Mouse (Mus musculus) stomach, postnatal 0 days (tissue): ENCODE results near the gene Gtf2i. TPM values are rescaled to one million over a fixed set of nuclear protein-coding genes. Genes with fewer than 3 reads are reported as not detected.

ENCODE experiments used
- ATAC-seq: fragments of 200-750 bp; cut with Nextera tagmentation; 2 replicates; pipeline ENCODE4 v1.8.0; 2017; ENCODE audit not compliant: low FRiP score, low TSS enrichment
- DNase-seq: peaks from one replicate; pipeline ENCODE4 v3.0.0-alpha.2; 2016; ENCODE audit warnings: low spot score
- H3K27ac ChIP-seq: fragments of 300-500 bp; sonication (generic); replicated peaks from 2 replicates; pipeline ENCODE4 v1.5.1; 2014; ENCODE audit warnings: mild to moderate bottlenecking, control low read depth
- H3K27me3 ChIP-seq: fragments of 300-500 bp; sonication (generic); 2 replicates; pipeline ENCODE4 v1.6.1; 2014; ENCODE audit warnings: low read length; ENCODE audit not compliant: control insufficient read depth, insufficient read depth
- H3K36me3 ChIP-seq: fragments of 300-500 bp; sonication (generic); 2 replicates; pipeline ENCODE4 v1.6.1; 2014; ENCODE audit warnings: low read length, mixed read lengths; ENCODE audit not compliant: control insufficient read depth, insufficient read depth
- H3K4me1 ChIP-seq: fragments of 300-500 bp; sonication (generic); replicated peaks from 2 replicates; pipeline ENCODE4 v1.6.1; 2014; ENCODE audit warnings: antibody characterized with exemption; ENCODE audit not compliant: control insufficient read depth, insufficient read depth
- H3K4me2 ChIP-seq: fragments of 300-500 bp; sonication (generic); replicated peaks from 2 replicates; pipeline ENCODE4 v1.6.1; 2014; ENCODE audit warnings: low read depth, mild to moderate bottlenecking, control low read depth, moderate library complexity
- H3K4me3 ChIP-seq: fragments of 300-500 bp; sonication (generic); 2 replicates; pipeline ENCODE4 v1.5.1; 2014; ENCODE audit warnings: low read depth, low read length, control low read depth
- H3K9ac ChIP-seq: fragments of 300-500 bp; sonication (generic); 2 replicates; pipeline ENCODE4 v1.6.1; 2014; ENCODE audit warnings: mild to moderate bottlenecking, low read length, control low read depth, mixed read lengths
- H3K9me3 ChIP-seq: fragments of 300-500 bp; sonication (generic); 2 replicates; pipeline ENCODE4 v1.6.1; 2016; ENCODE audit warnings: low read length; ENCODE audit not compliant: control insufficient read depth
- CTCF ChIP-seq: IDR thresholded peaks from 2 replicates; pipeline ENCODE4 v1.5.1; 2016; ENCODE audit warnings: antibody characterized with exemption, low read depth, mild to moderate bottlenecking, moderate library complexity
- EP300 ChIP-seq: optimal IDR thresholded peaks from 2 replicates; pipeline ENCODE3; 2016; ENCODE audit warnings: antibody characterized with exemption
- WGBS: fragments of 180-500 bp; shearing (Covaris S2); extraction: QIAGEN DNeasy Blood & Tissue Kit; methylation state at CpG from one replicate; pipeline ENCODE4 v1.1.7; 2014; 5-methylcytosine and 5-hydroxymethylcytosine counted together
- polyA plus RNA-seq: library from polyadenylated mRNA; unstranded; fragments of >200 nt; fragmentation: Nextera tagmentation; extraction: Ambion mirVana; gene quantifications from 2 replicates; pipeline ENCODE4 v1.2.1, GENCODE M21; 2015

Gene Gtf2i
- polyA plus RNA-seq, 1 experiment from 2014 or later, result 63.0 TPM

GRCm38 (mm10) chr5:134266404-134266803 lies 48.2 kb downstream of the Gtf2i start:
- no peak overlapping the region for H3K27ac ChIP-seq
- DNase-seq (no peak), ATAC-seq (0 out of 2 replicates have a peak, but pooled peaks have one; percentile 24)
- no peaks in the 10 kb centered on the region for H3K4me1 ChIP-seq
- H3K4me2 ChIP-seq, result no peak overlapping the region
- peaks cover 44% of the 10 kb centered on the region for H3K36me3 ChIP-seq
- H3K4me3 ChIP-seq, result no peak overlapping the region
- WGBS, result 82% methylated on average over 18 of the region's 18 CpGs
- H3K9ac ChIP-seq, result no peak overlapping the region
- TF ChIP-seq EP300, result no peak
- TF ChIP-seq CTCF, result no peak
- no peaks in the 10 kb centered on the region for H3K27me3 ChIP-seq
- no peaks in the 10 kb centered on the region for H3K9me3 ChIP-seq

- Histone ChIP-seq H3K4me3 (no peak overlapping the region), H3K4me1 (no peaks in the 10 kb centered on the region), H3K27ac (no peak overlapping the region), H3K9ac (no peak overlapping the region), H3K36me3 (peaks cover 46% of the 10 kb centered on the region), H3K4me2 (no peak overlapping the region), H3K9me3 (no peaks in the 10 kb centered on the region), H3K27me3 (no peaks in the 10 kb centered on the region)
- TF ChIP-seq CTCF (no peak), EP300 (no peak)
- ATAC-seq (no peak), DNase-seq (no peak)
- WGBS, result 84% methylated on average over 2 of the region's 2 CpGs
These were observed 48.7 kb downstream of the Gtf2i start for GRCm38 (mm10) chr5:134265890-134266289.

GRCm38 (mm10) chr5:134260001-134260636 lies 54.4 kb downstream of the Gtf2i start:
- Histone ChIP-seq H3K36me3 (peaks cover 55% of the 10 kb centered on the region), H3K9me3 (no peaks in the 10 kb centered on the region), H3K4me1 (no peaks in the 10 kb centered on the region), H3K4me3 (no peak overlapping the region), H3K27me3 (no peaks in the 10 kb centered on the region), H3K27ac (no peak overlapping the region), H3K4me2 (no peak overlapping the region), H3K9ac (no peak overlapping the region)
- WGBS, result 89% methylated on average over 9 of the region's 9 CpGs
- ATAC-seq (no peak), DNase-seq (no peak)
- TF ChIP-seq CTCF (no peak), EP300 (no peak)

- Histone ChIP-seq H3K4me2 (no peak overlapping the region), H3K36me3 (peaks cover 57% of the 10 kb centered on the region), H3K9me3 (no peaks in the 10 kb centered on the region), H3K27me3 (no peaks in the 10 kb centered on the region), H3K4me3 (no peak overlapping the region), H3K4me1 (no peaks in the 10 kb centered on the region), H3K9ac (no peak overlapping the region), H3K27ac (no peak overlapping the region)
- WGBS, result 89% methylated on average over 2 of the region's 2 CpGs
- TF ChIP-seq CTCF (no peak), EP300 (no peak)
- no peak for DNase-seq
- no peak for ATAC-seq
These were observed 55.6 kb downstream of the Gtf2i start for GRCm38 (mm10) chr5:134258934-134259333.

GRCm38 (mm10) chr5:134258395-134258794 lies 56.2 kb downstream of the Gtf2i start:
- ATAC-seq (no peak), DNase-seq (no peak)
- TF ChIP-seq CTCF, result no peak
- TF ChIP-seq EP300, result no peak

GRCm38 (mm10) chr5:134257349-134258031 lies 57.1 kb downstream of the Gtf2i start:
- H3K27ac ChIP-seq, result peak overlapping the region; percentile 35; the same call in 1 of the 2 replicates
- TF ChIP-seq EP300, result no peak
- TF ChIP-seq CTCF, result no peak
- no peaks in the 10 kb centered on the region for H3K27me3 ChIP-seq
- no peak for DNase-seq
- peaks cover 50% of the 10 kb centered on the region for H3K36me3 ChIP-seq
- H3K4me1 ChIP-seq, result no peaks in the 10 kb centered on the region
- 87% methylated on average over 13 of the region's 13 CpGs for WGBS
- H3K9ac ChIP-seq, result no peak overlapping the region
- ATAC-seq, result peak; percentile 73; the same call in 1 of the 2 replicates
- no peak overlapping the region for H3K4me3 ChIP-seq
- no peaks in the 10 kb centered on the region for H3K9me3 ChIP-seq
- H3K4me2 ChIP-seq, result no peak overlapping the region

More at GRCm38 (mm10) chr5:134258395-134258794, 56.2 kb downstream of the Gtf2i start:
- H3K4me2 ChIP-seq, result no peak overlapping the region
- no peak overlapping the region for H3K27ac ChIP-seq
- WGBS, result 66% methylated on average over 4 of the region's 4 CpGs
- H3K9me3 ChIP-seq, result no peaks in the 10 kb centered on the region
- no peak overlapping the region for H3K4me3 ChIP-seq
- no peaks in the 10 kb centered on the region for H3K27me3 ChIP-seq
- H3K4me1 ChIP-seq, result no peaks in the 10 kb centered on the region
- no peak overlapping the region for H3K9ac ChIP-seq
- H3K36me3 ChIP-seq, result peaks cover 55% of the 10 kb centered on the region
